Mouse (Mus musculus) right cerebral cortex, postnatal 4 days (tissue): ENCODE results near the gene Chid1.

Experiments
- DNase-seq: peaks from one replicate; pipeline ENCODE4 v3.0.0-alpha.2; 2022

Chid1 gene

DNA sequence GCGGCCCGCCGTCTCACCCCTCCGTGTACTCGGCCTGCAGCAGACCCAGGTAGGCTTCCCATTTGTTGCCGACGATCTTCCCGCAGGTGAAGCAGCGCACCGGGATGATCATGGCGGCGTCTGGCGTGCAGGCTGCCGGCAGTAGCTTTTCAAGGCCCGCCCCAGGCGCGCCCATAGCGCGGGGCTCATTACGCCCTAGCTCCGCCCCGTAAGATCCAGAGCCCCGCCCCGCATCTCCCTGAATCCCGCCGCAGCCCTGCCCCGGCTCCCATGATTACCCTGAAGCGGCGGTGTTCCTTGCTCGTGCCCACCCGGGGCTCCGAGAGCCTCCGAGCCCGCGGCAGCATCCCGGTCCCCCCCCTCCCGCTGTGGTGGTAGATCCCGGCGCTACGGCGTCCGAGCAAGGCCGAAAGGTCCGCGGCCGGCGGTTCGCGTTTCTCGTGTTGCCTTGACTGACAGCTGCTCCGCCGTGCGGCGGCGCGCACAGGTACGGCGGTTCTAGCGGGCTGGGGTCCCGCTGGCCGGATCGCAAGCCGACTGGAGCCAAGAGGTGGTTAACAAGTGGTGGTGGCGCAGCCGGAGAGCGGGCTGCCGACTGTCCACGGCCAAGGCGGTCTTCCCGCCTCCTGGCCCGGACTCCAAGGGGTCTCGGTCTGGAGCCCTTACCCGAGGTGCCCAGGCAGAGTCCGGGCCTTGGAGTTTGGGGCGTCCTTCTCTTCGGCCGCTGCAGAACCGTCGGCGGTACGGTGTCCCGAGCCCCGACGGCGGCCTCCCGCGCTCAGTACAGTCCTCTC is 64.4 kb downstream of the Chid1 start, which contains the start of the genes Polr2l and Tspan4:
TSS of gene Polr2l (minus strand) at position 122 of the 794 bp plus-strand sequence.
TSS of gene Tspan4 (plus strand) at position 230 of the 794 bp plus-strand sequence.
- peak; percentile 81 for DNase-seq

DNA sequence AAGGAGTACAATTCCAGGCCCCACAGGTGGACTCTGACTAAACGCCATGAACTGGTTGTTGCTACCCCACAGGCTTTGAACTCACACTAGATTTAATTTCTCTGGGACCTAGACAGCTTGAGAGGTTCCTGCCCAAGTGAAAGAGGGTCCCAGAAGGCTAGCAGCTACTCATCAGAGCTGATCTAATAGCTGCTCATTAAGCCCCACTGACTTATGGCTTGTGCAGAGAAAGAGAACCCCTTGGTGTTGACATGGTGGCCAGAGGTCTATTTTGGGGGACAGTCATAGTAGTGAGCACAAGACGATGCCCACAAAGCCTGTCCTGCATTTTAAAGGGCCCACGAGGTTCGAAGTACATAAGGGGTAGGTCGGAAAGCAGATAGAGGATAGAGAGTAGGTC is 65.5 kb downstream of the Chid1 start:
- DNase-seq = no peak

DNA sequence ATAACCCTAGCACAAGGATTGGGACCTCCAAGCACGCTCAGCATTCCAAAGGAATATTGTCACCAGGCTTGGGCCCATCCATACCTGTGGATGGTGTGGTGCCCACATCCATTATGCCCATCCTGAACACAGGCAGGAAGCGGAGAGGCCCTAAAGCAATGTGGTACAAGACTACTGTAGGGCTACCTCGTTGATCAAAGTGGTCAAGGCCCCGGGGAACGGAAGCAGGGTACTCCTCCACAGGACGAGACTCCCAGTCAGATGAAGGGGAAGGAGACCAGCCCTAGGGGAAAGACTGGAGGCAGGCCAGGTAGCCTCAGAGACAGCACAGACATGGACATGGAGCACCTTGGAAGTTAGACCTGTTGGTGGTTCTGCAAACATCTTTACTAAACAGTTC is 66.9 kb downstream of the Chid1 start:
- DNase-seq = no peak

DNA sequence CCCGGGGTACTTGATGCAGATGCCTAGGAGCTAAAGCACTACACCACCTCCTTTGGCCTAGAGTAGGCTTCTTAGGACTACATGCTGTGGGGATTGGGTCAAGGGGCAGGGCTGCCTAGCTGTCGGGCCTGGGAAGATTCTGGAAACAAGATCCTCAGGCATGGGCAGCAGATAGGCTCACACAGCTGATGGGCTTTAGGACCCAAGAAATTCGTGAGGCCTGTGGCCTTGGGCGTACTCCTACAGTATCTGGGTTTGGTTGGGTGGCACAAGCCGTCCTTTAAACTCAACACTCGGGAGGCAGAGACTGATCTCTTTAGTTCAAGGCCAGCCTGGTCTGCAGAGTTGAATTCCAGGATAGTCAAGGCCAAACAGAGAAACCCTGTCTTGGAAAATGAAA is 67.4 kb downstream of the Chid1 start:
- DNase-seq = no peak

DNA sequence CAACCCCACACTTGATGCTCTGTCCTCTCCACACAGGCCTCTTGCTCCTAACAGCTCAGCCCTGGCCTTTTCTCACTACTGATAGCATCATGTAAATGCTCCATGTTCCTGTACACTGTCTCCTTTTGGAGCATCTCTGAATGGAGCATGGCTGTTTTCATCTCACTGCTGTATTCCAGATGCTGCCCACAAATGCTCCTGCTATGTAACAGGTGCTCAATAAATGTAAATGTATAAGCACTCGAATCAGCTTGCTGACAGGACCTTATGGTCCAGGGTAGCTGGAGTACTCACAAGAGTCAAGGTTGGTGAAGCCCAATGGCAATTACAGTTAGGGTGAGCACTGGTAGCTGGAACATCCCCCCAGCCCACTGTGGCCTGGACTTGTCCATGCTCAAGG is 68.4 kb downstream of the Chid1 start:
- no peak for DNase-seq

DNA sequence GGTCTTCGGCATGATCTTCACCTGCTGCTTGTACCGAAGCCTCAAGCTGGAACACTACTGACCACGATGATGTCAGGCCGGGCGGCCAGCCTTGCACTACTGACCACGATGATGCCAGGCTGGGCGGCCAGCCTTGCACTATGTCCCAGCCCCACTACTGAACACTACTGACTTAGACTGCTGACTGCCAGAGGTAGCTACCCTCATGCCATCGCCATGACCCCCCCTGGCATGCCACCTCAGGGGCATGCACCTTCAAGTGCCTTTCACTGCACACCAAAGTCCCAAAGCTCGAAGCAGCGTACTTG is 69.1 kb downstream of the Chid1 start:
- DNase-seq = no peak

DNA sequence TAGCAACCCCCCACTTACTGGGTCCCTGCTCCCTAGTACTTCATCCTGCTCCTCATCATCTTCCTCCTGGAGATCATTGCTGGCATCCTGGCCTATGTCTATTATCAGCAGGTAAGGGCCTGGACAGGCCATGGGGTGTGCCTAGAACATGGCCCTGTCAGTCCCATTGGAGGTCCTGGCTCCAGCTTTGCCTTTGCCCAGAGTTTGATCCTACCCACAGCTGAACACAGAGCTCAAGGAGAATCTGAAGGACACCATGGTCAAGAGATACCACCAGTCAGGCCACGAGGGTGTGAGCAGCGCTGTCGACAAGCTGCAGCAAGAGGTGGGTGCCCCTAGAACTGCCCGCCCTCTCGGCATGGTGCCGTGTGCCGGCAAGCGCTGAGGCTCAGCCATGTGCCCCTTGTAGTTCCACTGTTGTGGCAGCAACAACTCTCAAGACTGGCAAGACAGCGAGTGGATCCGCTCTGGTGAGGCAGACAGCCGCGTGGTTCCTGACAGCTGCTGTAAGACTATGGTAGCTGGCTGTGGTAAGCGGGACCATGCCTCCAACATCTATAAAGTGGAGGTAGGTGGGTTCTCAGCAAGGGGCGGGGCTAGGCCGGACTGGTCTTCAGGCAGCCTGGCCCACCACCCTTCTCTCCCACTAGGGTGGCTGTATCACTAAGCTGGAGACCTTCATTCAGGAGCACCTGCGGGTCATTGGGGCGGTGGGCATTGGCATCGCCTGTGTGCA is 69.6 kb downstream of the Chid1 start:
- DNase-seq = no peak

DNA sequence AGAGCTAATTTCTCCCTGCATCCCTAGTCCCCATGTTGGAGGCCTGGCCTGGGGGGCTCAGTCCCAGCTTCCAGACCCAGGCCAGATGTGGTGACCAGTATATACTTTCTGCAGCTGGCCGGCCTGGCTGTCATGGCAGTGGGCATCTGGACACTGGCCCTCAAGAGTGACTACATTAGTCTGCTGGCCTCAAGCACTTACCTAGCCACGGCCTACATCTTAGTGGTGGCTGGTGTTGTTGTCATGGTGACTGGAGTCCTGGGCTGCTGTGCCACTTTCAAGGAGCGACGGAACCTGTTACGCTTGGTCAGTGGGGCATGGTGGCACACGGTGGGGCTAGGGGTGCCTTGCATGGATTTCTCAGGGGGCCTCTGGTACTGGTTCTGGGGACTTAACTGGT is 70.3 kb downstream of the Chid1 start:
- no peak for DNase-seq

DNA sequence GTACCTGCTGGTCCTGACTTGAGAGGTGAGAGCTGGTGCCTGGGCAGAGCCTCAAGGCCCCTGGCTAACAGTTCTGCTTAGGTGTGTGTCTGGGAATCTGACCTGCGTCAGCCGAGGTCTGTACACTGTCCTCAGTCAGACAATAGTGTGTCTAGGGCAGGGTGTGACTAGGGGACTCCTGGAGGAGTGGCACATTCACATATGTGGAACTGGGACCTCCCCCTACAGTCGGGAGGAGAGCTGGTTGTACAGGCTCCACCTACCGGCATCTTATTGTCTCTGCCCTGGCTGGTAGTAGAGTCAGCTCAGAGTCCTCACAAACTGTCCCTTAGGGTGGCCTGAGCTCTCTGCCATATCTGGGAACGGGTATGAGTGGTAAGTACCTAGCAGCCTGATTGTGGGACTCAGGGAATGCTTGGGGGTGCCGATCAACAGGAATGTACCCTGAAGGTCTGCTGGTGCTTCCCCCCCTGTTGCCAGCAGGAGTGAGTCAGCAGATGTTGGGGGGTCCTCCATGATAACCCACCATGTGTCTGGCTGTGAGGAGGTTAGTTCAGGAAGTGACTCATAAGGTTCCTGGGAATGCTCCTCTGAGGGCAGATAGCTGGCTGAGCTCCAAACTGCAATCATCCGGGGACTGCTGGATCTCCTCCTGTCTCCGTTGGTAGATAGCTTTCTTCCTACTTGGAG is 71.0 kb downstream of the Chid1 start:
- DNase-seq = no peak

DNA sequence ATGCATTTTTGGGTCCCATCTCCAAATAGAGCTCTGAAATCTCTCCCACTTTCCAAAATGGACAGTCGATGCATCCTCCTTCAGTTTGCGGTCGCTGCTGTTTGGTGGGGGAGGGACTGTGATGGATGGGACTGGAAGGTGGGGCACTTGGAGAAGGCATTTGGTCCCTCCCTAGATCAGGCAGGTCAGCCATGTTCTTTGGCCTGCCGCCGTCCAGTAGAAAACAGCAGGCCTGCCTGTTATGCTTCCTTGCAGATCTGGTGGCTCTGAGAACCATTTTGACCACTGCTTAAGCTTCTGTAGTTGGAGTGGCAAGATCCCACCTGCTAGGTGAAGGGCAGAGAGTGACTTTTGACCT is 71.5 kb downstream of the Chid1 start:
- DNase-seq = no peak

DNA sequence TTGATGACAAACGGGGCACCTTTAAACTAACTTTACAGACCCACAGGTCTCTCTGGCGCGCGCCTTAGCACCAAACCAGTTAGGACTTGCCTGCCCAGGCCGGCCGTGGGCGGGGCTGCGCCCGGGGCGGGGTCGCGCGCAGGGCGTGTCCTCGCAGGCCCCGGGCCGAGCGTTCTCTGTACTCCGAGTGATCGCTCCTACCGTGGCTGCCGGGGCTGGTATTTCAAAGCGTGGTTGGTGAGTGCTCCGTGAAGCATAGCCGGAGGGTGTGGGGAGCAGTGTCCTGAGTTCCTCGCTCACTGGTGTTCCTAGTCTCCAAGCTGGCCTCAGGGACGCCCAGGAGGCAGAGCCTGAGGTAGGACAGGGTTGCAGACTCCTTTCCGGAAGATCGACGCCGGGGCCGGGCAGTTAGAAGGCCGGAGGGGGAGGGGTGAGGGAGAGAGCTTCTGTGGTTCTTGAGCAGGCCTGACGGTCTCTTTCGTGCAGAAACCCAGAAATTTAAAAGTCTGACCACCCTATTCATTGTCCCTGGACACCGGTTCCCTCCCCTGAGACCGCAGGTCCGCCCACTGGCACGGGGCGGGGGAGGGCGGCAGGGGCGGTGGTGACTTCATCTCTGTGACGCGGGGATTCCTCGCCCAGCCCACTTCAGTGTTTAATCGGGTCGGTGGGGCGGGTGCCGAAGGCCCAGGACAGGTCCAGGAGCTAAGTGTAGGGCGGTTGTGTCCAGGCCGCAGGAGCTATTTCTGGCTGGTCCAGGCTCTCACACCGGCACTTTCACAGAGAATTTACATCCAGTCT is 72.2 kb downstream of the Chid1 start, which contains the start of gene Cd151:
TSS of gene Cd151 (plus strand) at position 163 of the 801 bp plus-strand sequence.
- DNase-seq = peak; percentile 71

DNA sequence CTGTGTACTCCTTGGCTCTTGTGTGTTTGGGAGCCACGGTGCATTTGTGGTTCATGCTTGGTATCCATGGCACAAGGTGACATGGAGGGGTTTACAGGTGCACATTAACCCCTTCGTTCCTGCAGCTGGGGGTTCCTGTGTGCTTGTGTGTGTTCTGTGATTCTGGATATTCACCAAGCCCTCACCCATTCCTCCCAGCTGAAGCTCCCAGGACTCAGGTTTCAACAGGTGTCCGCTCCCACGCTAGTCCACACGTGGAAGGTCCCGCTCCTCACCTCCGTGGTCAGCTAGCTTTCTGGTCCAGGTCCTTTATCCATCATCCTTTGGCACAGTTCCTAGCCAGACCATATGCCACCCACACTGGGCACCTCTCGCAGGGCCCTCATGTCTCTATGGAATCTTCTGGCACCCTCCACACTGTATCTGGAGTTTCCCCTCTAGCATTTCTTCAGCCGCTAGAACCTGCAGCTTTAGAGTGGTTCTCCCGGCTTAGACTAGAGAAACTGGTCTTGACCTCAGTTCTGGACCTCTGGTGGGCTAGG is 73.0 kb downstream of the Chid1 start:
- DNase-seq = no peak

DNA sequence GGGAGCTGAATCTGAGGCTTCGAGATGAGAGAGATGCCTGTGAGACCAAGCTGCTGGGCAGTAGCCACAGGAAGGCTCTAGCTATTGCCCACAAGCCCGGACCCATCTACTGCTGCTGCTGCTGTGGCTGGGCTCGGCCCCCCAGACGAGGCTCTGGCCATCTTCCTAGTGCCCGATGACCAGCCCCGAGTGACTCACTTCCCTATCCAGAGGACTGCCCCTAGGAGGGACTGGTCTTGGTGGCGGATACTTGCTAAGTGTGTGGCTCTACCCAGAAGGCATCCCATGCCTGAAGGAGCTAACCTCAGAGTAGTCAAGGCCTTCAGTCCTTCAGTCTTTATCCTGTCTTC is 73.6 kb downstream of the Chid1 start:
- no peak for DNase-seq

DNA sequence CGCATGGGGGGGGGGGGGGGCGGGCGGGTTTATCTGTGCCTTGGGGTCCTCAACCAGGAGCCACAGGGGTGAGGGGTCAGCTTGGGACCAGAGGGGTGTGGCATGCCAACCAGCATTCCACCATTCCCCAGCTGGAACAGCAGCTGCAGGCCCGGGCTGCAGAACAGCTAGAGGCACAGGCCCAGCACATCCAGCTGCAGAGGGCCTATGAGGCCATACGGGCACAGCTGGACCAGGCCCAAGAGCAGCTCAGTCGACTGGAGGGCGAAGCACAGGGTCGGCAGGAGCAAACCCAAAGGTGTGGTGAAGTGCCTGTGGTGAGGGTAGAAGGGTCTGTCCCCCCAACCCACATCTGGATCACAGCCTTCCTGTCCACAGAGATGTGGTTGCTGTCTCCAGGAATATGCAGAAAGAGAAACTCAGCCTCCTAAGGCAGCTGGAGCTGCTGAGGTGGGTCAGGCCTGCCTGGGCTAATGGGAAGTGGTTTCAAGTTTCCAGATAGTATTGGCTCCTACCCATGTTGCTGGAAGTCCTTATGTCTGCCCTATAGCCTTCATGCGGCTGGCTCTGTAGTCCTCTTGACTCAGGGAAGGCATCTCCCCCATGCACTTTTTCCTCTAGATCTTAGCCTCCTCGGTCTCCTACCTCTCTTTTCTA is 74.1 kb downstream of the Chid1 start:
- DNase-seq = no peak

DNA sequence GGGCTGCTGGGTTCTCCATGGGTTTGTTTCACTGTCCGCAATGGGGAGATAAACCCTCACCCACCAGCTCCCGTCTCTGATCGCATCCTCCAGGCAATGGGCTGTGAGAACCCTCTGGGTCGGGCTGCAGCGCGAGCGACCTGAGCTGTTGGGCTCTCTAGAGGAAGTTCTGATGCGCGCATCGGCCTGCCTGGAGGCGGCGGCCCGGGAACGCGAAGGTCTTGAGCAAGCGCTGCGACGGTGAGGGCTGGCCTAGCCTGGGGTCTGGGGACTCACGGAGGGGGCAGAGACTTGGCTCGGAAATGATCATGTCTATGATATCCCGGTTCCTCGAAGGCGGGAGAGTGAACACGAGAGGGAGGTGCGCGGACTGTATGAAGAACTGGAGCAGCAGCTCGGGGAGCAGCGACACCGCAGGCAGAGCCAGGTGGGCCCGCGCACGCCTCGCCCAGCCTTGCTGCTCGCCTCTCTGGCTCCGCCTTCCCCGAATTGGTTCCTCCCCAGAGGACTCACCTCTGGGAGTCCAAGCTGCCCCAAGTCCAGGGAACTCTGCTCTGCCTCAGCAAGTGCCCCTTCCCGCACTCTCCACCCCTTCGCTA is 75.0 kb downstream of the Chid1 start:
- DNase-seq = no peak

DNA sequence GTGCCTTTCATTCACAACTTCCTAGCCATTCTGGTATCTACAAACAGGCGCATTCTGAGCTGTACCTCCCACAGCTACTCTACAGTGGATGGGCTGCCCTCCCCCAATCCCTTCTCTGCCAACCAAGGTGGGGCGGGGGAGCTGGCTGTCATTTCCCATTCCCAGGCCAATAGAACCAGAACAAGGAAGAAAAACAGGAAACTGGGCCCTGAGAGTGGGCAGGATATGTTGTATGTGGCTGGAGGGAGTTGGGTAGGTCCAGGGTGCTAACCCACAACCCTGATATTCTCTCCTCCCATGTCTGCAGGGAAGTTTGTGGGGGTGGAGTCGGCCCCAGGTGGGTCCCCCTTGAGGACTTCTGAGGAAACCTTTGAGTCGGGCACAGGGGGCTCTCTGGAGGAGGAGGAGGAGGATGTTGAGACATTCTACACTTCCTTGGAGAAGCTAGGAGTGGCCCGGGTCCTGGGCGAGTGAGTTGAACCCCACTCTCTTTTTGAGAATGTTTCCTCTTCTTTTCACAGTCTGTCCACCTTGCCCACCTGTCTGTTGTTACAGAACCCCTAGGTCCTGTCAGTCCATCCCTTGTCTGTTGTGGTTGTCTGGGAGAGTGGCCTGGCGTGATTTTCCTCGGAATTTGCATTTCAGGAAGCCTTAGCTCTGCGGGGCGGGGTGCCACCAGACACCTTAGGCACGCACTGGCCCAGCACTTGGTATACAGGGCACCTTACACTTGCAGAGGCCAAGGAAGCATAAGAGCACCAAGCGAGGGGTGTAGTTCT is 75.6 kb downstream of the Chid1 start:
- DNase-seq = no peak

DNA sequence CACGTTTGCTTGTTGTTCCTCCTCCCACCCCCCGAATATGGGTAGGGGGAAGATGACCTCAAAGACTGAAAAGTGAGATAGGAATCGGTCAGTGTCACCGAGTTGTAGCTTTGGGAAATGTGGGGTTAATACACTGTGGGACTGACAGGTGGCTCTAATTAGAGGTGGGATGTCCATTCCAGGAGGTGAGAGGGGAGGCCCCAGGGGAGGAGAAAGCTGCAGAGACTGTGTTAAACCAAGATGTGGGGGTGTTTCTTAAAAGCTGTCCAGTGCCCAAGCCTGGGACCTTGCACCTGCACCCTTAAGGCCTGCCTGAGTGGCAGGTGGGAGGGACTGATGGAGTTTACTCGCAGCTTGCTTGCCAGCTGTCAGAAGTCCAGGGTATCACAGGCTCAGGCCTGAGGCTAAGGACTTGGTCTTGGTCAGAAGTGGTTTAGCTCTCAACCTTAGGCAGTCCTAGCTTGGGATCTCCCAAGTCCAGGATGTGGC is 77.3 kb downstream of the Chid1 start:
- DNase-seq = no peak

DNA sequence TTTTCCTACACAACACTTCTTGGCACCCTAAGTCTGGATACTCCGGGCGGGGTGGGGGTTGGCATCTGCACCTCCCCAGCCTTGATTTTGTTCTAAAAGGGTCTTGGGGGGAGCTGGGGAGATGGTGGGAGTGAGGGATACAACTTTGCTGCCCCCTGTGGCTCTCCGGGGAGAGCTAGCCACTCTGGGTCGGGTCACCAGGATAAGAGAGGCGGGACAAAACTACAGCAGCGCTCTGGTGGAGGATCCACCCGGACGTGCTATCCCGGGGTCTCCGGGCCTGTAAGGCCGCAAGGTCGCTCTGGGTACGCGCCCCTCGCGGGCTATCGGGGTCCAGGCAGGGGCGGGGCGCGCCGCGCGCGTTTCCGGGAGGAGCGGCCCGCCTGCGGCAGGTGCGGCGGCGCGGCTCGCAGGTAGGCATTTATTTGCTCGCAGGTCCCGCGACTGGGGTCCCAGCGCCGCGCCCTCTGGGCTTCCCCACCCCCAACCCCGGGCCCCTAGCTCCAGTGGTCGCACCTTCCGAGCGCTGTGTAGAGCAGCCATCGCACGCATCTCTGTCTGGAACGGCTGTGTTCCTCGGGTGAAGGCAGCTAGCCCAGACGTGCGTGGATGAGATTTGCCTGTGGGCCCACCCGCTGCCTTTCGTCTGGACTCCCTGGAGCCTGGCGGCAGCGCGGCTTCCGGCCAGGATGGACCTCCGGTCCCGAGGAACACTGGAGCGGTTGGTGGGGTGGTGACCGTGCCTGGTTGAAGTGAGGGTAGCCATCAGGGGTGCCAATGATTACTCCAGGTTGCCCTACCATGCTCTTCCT is 77.9 kb downstream of the Chid1 start:
- DNase-seq = no peak

DNA sequence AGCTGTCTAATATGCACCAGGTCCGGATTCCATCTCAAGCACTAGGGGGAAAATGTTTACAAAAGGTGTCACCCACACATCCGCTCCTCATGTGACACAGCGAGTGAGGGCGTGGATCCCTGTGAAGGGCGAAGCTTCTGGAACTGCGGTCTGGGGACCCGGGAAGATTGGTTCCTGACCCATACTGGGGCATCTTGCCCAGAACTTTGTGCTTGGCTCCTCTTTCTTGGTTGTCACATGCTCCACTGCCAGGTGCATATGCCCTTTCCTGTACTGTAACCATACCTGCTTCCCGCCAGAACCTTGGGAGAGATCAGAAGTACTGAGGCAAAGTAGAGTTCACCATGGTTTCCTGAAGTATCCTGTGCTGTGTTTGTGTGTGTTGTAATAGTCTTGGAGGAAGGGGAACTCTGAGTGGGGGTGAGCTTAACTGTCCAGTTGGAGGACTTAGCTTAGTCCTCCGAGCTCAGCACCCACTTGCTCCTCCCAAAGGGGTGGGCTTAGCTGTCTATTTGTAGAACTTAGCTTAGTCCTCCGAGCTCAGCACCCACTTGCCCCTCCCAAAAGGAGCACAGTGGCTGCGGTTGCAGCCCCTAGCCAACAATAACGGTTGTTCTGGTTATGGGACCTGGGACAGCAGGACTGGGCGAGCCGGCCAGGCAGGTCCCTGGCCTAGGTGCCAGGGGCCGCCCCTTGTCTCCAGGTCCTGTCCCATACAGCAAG is 79.1 kb downstream of the Chid1 start, which contains the start of gene Cracr2b:
TSS of gene Cracr2b (plus strand) at position 704 of the 723 bp plus-strand sequence.
- no peak for DNase-seq
